Comparison of ENCODE assay signal across 9 mouse cellular contexts in genomic region chr17:35549437-35550142, GRCm38 (mm10). TPM values are rescaled to one million over a fixed set of nuclear protein-coding genes. Genes with fewer than 3 reads are reported as not detected.
A peak's percentile ranks its signal among the peaks of the same experiment; 100 is the strongest.
DNase-seq lines count a peak whose midpoint lies in the region; ATAC-seq and TF ChIP-seq lines count a peak whose summit lies in the region.
"Had no signal": no experiment of that assay in that cellular context is flagged by ENCODE, and none has a peak within 500 bp of the region (broad histone marks: within the 10 kb centered on the region; RNA-seq: fewer than 3 reads in every experiment).

No protein-coding gene starts in this region.

- peak; percentile 34; the same call in 1 of the 2 replicates for TF ChIP-seq POLR2A in embryonic fibroblast, embryonic 13.5 days (IDR thresholded peaks at IDR 0.05; ENCODE audit: low read depth, low read length)
- TF ChIP-seq POLR2A in lung, adult 2 months (IDR thresholded peaks at IDR 0.05; ENCODE audit: borderline replicate concordance, extremely low read depth, low read depth, low read length): peak; percentile 29; the same call in 1 of the 2 replicates

- H3K36me3 ChIP-seq in midbrain, embryonic 11.5 days (ENCODE audit: control insufficient read depth, insufficient read depth, low read length): no peaks in the 10 kb centered on the region
- H3K36me3 ChIP-seq in midbrain, embryonic 13.5 days: no peaks in the 10 kb centered on the region
- H3K36me3 ChIP-seq in heart, embryonic 14.5 days (ENCODE audit: control insufficient read depth, insufficient read depth, low read length): no peaks in the 10 kb centered on the region
- H3K36me3 ChIP-seq in stomach, embryonic 14.5 days (ENCODE audit: control insufficient read depth, insufficient read depth, low read length): no peaks in the 10 kb centered on the region
- H3K36me3 ChIP-seq: limb, embryonic 12.5 days had no signal

- no peak for TF ChIP-seq CTCF in embryonic fibroblast, embryonic 13.5 days (IDR thresholded peaks at IDR 0.05; ENCODE audit: borderline replicate concordance, insufficient read depth, low read length)
- TF ChIP-seq CTCF in lung, adult 2 months (IDR thresholded peaks at IDR 0.05; ENCODE audit: insufficient read depth, low read length): no peak

- H3K9me3 ChIP-seq in midbrain, embryonic 11.5 days (ENCODE audit: control insufficient read depth, low read length): no peaks in the 10 kb centered on the region
- no peaks in the 10 kb centered on the region for H3K9me3 ChIP-seq in midbrain, embryonic 13.5 days
- H3K9me3 ChIP-seq in heart, embryonic 14.5 days (ENCODE audit: control insufficient read depth, low read length): no peaks in the 10 kb centered on the region
- no peaks in the 10 kb centered on the region for H3K9me3 ChIP-seq in stomach, embryonic 14.5 days (ENCODE audit: control insufficient read depth, low read depth, low read length)
- H3K9me3 ChIP-seq: limb, embryonic 12.5 days had no signal

- WGBS in midbrain, embryonic 11.5 days: 51% methylated on average over 15 of the region's 15 CpGs
- WGBS in midbrain, embryonic 13.5 days: 50% methylated on average over 15 of the region's 15 CpGs
- WGBS in heart, embryonic 14.5 days: 9% methylated on average over 15 of the region's 15 CpGs
- WGBS in lung, adult 2 months: 20% methylated on average over 15 of the region's 15 CpGs
- WGBS in stomach, embryonic 14.5 days: 24% methylated on average over 15 of the region's 15 CpGs

- no peak for ATAC-seq in midbrain, embryonic 11.5 days (ENCODE audit: low FRiP score)
- no peak for ATAC-seq in midbrain, embryonic 13.5 days
- peak; percentile 91 for ATAC-seq in heart, embryonic 14.5 days (ENCODE audit: insufficient number of reproducible peaks, insufficient read depth, low FRiP score, low read depth)
- ATAC-seq in stomach, embryonic 14.5 days (ENCODE audit: insufficient number of reproducible peaks, insufficient read depth, low FRiP score, low read depth): peak; percentile 62; the same call in 1 of the 2 replicates

- peak; percentile 72 for DNase-seq in midbrain, embryonic 11.5 days (ENCODE audit: low spot score, missing footprints)
- DNase-seq in kidney, postnatal 36 days: peak; percentile 70
- DNase-seq in lung, adult 2 months: peak; percentile 76
- DNase-seq in thymus, postnatal 36 days: no peak

- H3K4me2 ChIP-seq in midbrain, embryonic 11.5 days: no peak overlapping the region
- no peak overlapping the region for H3K4me2 ChIP-seq in midbrain, embryonic 13.5 days (replicated peaks)
- H3K4me2 ChIP-seq in heart, embryonic 14.5 days (ENCODE audit: low read length): peak overlapping the region; percentile 66
- H3K4me2 ChIP-seq in stomach, embryonic 14.5 days (replicated peaks; ENCODE audit: low read depth, low read length): 0 out of 2 replicates have a peak overlapping the region, but pooled peaks have one; percentile 6
- H3K4me2 ChIP-seq: limb, embryonic 12.5 days had no signal

- H3K9ac ChIP-seq in midbrain, embryonic 11.5 days (ENCODE audit: low read length): no peak overlapping the region
- H3K9ac ChIP-seq in midbrain, embryonic 13.5 days (replicated peaks): no peak overlapping the region
- H3K9ac ChIP-seq in heart, embryonic 14.5 days (ENCODE audit: low read length): peak overlapping the region; percentile 69
- H3K9ac ChIP-seq in stomach, embryonic 14.5 days (replicated peaks; ENCODE audit: low read depth, low read length): no peak overlapping the region
- H3K9ac ChIP-seq: limb, embryonic 12.5 days had no signal

- 0 out of 2 replicates have a peak, but pooled peaks cover 2% of the 10 kb centered on the region for H3K4me1 ChIP-seq in midbrain, embryonic 11.5 days (ENCODE audit: control insufficient read depth, insufficient read depth, low read length)
- H3K4me1 ChIP-seq in midbrain, embryonic 13.5 days (replicated peaks): 0 out of 2 replicates have a peak, but pooled peaks cover 5% of the 10 kb centered on the region
- peaks cover 4% of the 10 kb centered on the region for H3K4me1 ChIP-seq in embryonic fibroblast, embryonic 13.5 days (ENCODE audit: control insufficient read depth, insufficient read depth, low read length)
- peaks cover 26 to 36% of the 10 kb centered on the region in 2 experiments for H3K4me1 ChIP-seq in heart, embryonic 14.5 days (ENCODE audit: control insufficient read depth in 2 of 2, insufficient read depth in 2 of 2, low read length in 2 of 2)
- H3K4me1 ChIP-seq in lung, adult 2 months (ENCODE audit: control insufficient read depth, insufficient read depth, low read length): peaks cover 4% of the 10 kb centered on the region
- H3K4me1 ChIP-seq in stomach, embryonic 14.5 days (ENCODE audit: control insufficient read depth, insufficient read depth, low read length): peaks cover 7% of the 10 kb centered on the region; the same call in 1 of the 2 replicates
- H3K4me1 ChIP-seq: limb, embryonic 12.5 days had no signal

- H3K4me3 ChIP-seq in midbrain, embryonic 11.5 days (ENCODE audit: low read depth, low read length): no peak overlapping the region
- no peak overlapping the region for H3K4me3 ChIP-seq in midbrain, embryonic 13.5 days (replicated peaks)
- no peak overlapping the region for H3K4me3 ChIP-seq in embryonic fibroblast, embryonic 13.5 days (ENCODE audit: insufficient read depth, low read length)
- H3K4me3 ChIP-seq in heart, embryonic 14.5 days (ENCODE audit: control insufficient read depth in 1 of 2, insufficient read depth in 1 of 2, low read depth in 1 of 2, low read length in 2 of 2): peak overlapping the region; percentile 3 to 23
- no peak overlapping the region for H3K4me3 ChIP-seq in lung, adult 2 months (replicated peaks; ENCODE audit: extremely low read depth, low read depth, low read length)
- H3K4me3 ChIP-seq in stomach, embryonic 14.5 days (ENCODE audit: low read depth, low read length): no peak overlapping the region
- H3K4me3 ChIP-seq: limb, embryonic 12.5 days had no signal

- H3K27ac ChIP-seq in midbrain, embryonic 11.5 days (ENCODE audit: low read depth, low read length): no peak overlapping the region
- H3K27ac ChIP-seq in midbrain, embryonic 13.5 days: no peak overlapping the region
- H3K27ac ChIP-seq in embryonic fibroblast, embryonic 13.5 days (ENCODE audit: insufficient read depth, low read length): peak overlapping the region; percentile 60
- H3K27ac ChIP-seq in heart, embryonic 14.5 days (replicated peaks in 1 of 2; ENCODE audit: control insufficient read depth in 1 of 2, insufficient read depth in 1 of 2, low read depth in 2 of 2, low read length in 2 of 2): peak overlapping the region; percentile 97 to 100
- peak overlapping the region; percentile 61 for H3K27ac ChIP-seq in stomach, embryonic 14.5 days (ENCODE audit: low read length)
- H3K27ac ChIP-seq: limb, embryonic 12.5 days had no signal

- 0 out of 2 replicates have a peak, but pooled peaks cover 2% of the 10 kb centered on the region for H3K27me3 ChIP-seq in midbrain, embryonic 11.5 days (ENCODE audit: control insufficient read depth, insufficient read depth, low read length)
- no peaks in the 10 kb centered on the region for H3K27me3 ChIP-seq in midbrain, embryonic 13.5 days
- H3K27me3 ChIP-seq in heart, embryonic 14.5 days (ENCODE audit: control insufficient read depth, insufficient read depth, low read length): no peaks in the 10 kb centered on the region
- H3K27me3 ChIP-seq in stomach, embryonic 14.5 days (ENCODE audit: control insufficient read depth, insufficient read depth, low read length): no peaks in the 10 kb centered on the region
- H3K27me3 ChIP-seq: limb, embryonic 12.5 days had no signal

RNA-seq across cellular contexts. Expression of gene Cdsn, which starts 2.3 kb away (rescaled TPM):
- 0.08 TPM in 1 of 2 replicates, not detected in the other for polyA plus RNA-seq in midbrain, embryonic 11.5 days (2014; fragmentation: Nextera tagmentation; extraction: Ambion mirVana)
- polyA plus RNA-seq in midbrain, embryonic 13.5 days (2015; fragmentation: Nextera tagmentation; extraction: Ambion mirVana): 0.06 and 0.11 TPM in 2 replicates
- 19.8 and 28.6 TPM in 2 replicates for polyA plus RNA-seq in embryonic fibroblast, embryonic 13.5 days (2011; ENCODE audit: insufficient read length, low read depth, missing spikeins)
- 0.50 and 0.57 TPM in 2 replicates for polyA plus RNA-seq in heart, embryonic 14.5 days (2014; fragmentation: Nextera tagmentation; extraction: Ambion mirVana)
- 2.0 and 23.0 TPM in 2 replicates for polyA plus RNA-seq in lung, adult 2 months (2012; rRNA removed)
- 0.17 TPM in 1 of 2 replicates, not detected in the other for polyA plus RNA-seq in stomach, embryonic 14.5 days (2014; fragmentation: Nextera tagmentation; extraction: Ambion mirVana)
- polyA plus RNA-seq: limb, embryonic 12.5 days had no signal

RNA-seq across cellular contexts. Expression of gene Psors1c2, which starts 16.6 kb away (rescaled TPM):
- polyA plus RNA-seq in midbrain, embryonic 11.5 days (2014; fragmentation: Nextera tagmentation; extraction: Ambion mirVana): 0.22 and 0.46 TPM in 2 replicates
- polyA plus RNA-seq in midbrain, embryonic 13.5 days (2015; fragmentation: Nextera tagmentation; extraction: Ambion mirVana): 0.73 and 1.1 TPM in 2 replicates
- 0.63 TPM in 1 of 2 replicates, not detected in the other for polyA plus RNA-seq in embryonic fibroblast, embryonic 13.5 days (2011; ENCODE audit: insufficient read length, low read depth, missing spikeins)
- 0.66 TPM in 1 of 2 replicates, not detected in the other for polyA plus RNA-seq in heart, embryonic 14.5 days (2014; fragmentation: Nextera tagmentation; extraction: Ambion mirVana)
- polyA plus RNA-seq in lung, adult 2 months (2012; rRNA removed): 0.24 and 5.6 TPM in 2 replicates
- 0.81 and 1.1 TPM in 2 replicates for polyA plus RNA-seq in stomach, embryonic 14.5 days (2014; fragmentation: Nextera tagmentation; extraction: Ambion mirVana)

RNA-seq across cellular contexts. Expression of gene 2300002M23Rik, which starts 17.7 kb away (rescaled TPM):
- not detected in 2 replicates for polyA plus RNA-seq in midbrain, embryonic 11.5 days (2014; fragmentation: Nextera tagmentation; extraction: Ambion mirVana)
- not detected in 2 replicates for polyA plus RNA-seq in midbrain, embryonic 13.5 days (2015; fragmentation: Nextera tagmentation; extraction: Ambion mirVana)
- polyA plus RNA-seq in embryonic fibroblast, embryonic 13.5 days (2011; ENCODE audit: insufficient read length, low read depth, missing spikeins): not detected in 2 replicates
- not detected in 2 replicates for polyA plus RNA-seq in heart, embryonic 14.5 days (2014; fragmentation: Nextera tagmentation; extraction: Ambion mirVana)
- polyA plus RNA-seq in lung, adult 2 months (2012; rRNA removed): 18.0 TPM in 1 of 2 replicates, not detected in the other
- polyA plus RNA-seq in stomach, embryonic 14.5 days (2014; fragmentation: Nextera tagmentation; extraction: Ambion mirVana): 0.66 TPM in 1 of 2 replicates, not detected in the other
- polyA plus RNA-seq: limb, embryonic 12.5 days had no signal

RNA-seq across cellular contexts. Expression of gene Cchcr1, which starts 32.7 kb away (rescaled TPM):
- polyA plus RNA-seq in midbrain, embryonic 11.5 days (2014; fragmentation: Nextera tagmentation; extraction: Ambion mirVana): 8.9 and 10.8 TPM in 2 replicates
- 6.5 and 8.4 TPM in 2 replicates for polyA plus RNA-seq in midbrain, embryonic 13.5 days (2015; fragmentation: Nextera tagmentation; extraction: Ambion mirVana)
- polyA plus RNA-seq in embryonic fibroblast, embryonic 13.5 days (2011; ENCODE audit: insufficient read length, low read depth, missing spikeins): 18.6 and 22.8 TPM in 2 replicates
- 10.2 and 10.4 TPM in 2 replicates for polyA plus RNA-seq in heart, embryonic 14.5 days (2014; fragmentation: Nextera tagmentation; extraction: Ambion mirVana)
- 6.5 and 8.4 TPM in 2 replicates for polyA plus RNA-seq in lung, adult 2 months (2012; rRNA removed)
- 16.7 and 19.0 TPM in 2 replicates for polyA plus RNA-seq in stomach, embryonic 14.5 days (2014; fragmentation: Nextera tagmentation; extraction: Ambion mirVana)

RNA-seq across cellular contexts. Expression of gene Tcf19, which starts 33.0 kb away (rescaled TPM):
- polyA plus RNA-seq in midbrain, embryonic 11.5 days (2014; fragmentation: Nextera tagmentation; extraction: Ambion mirVana): 56.7 and 57.7 TPM in 2 replicates
- 23.1 and 23.2 TPM in 2 replicates for polyA plus RNA-seq in midbrain, embryonic 13.5 days (2015; fragmentation: Nextera tagmentation; extraction: Ambion mirVana)
- polyA plus RNA-seq in embryonic fibroblast, embryonic 13.5 days (2011; ENCODE audit: insufficient read length, low read depth, missing spikeins): 25.5 and 30.6 TPM in 2 replicates
- polyA plus RNA-seq in heart, embryonic 14.5 days (2014; fragmentation: Nextera tagmentation; extraction: Ambion mirVana): 52.8 and 55.9 TPM in 2 replicates
- polyA plus RNA-seq in lung, adult 2 months (2012; rRNA removed): 6.4 and 6.5 TPM in 2 replicates
- polyA plus RNA-seq in stomach, embryonic 14.5 days (2014; fragmentation: Nextera tagmentation; extraction: Ambion mirVana): 87.4 and 90.1 TPM in 2 replicates

Comparison
In these comparisons a context has a peak if more than half of its experiments do, and no peak if none do; other contexts are left out.
1. ATAC-seq: peak in heart, embryonic 14.5 days (single experiment) and stomach, embryonic 14.5 days (single experiment); none in midbrain, embryonic 11.5 days (single experiment) and midbrain, embryonic 13.5 days (single experiment).
2. DNase-seq: peak in midbrain, embryonic 11.5 days (single experiment), kidney, postnatal 36 days (2 of 2) and lung, adult 2 months (single experiment); none in thymus, postnatal 36 days (0 of 2).
3. H3K27ac ChIP-seq: peak in embryonic fibroblast, embryonic 13.5 days (single experiment), heart, embryonic 14.5 days (2 of 2) and stomach, embryonic 14.5 days (single experiment); none in midbrain, embryonic 11.5 days (single experiment) and midbrain, embryonic 13.5 days (single experiment).
4. H3K4me2 ChIP-seq: peak in heart, embryonic 14.5 days (single experiment) and stomach, embryonic 14.5 days (single experiment); none in midbrain, embryonic 11.5 days (single experiment) and midbrain, embryonic 13.5 days (single experiment).
5. H3K4me3 ChIP-seq: peak in heart, embryonic 14.5 days (2 of 2); none in midbrain, embryonic 11.5 days (single experiment), midbrain, embryonic 13.5 days (single experiment), embryonic fibroblast, embryonic 13.5 days (single experiment), lung, adult 2 months (single experiment) and stomach, embryonic 14.5 days (single experiment).